Mouse (Mus musculus): ENCODE measurements around the gene Gm20708.
A peak's percentile ranks its signal among the peaks of the same experiment; 100 is the strongest.
"Not testable (repeated sequence)": the region's sequence is repeated elsewhere in the genome, so short reads cannot be mapped to it uniquely, and the experiment has no call there.

The Gm20708 gene

GRCm38 (mm10) chr11:117833509-117833908 lies 24.0 kb downstream of the Gm20708 start:
- DNase-seq (ENCODE audit: low spot score) = not testable (repeated sequence)

GRCm38 (mm10) chr11:117834086-117834485 lies 24.6 kb downstream of the Gm20708 start:
- no peak for DNase-seq (ENCODE audit: low spot score)

GRCm38 (mm10) chr11:117836306-117836705 lies 26.8 kb downstream of the Gm20708 start:
- peak; percentile 58 for DNase-seq (ENCODE audit: low spot score)

- DNase-seq (ENCODE audit: low spot score) = peak; percentile 65
Observed at GRCm38 (mm10) chr11:117838572-117838971, 29.1 kb downstream of the Gm20708 start.

- no peak for DNase-seq (ENCODE audit: low spot score)
Observed at GRCm38 (mm10) chr11:117839021-117839420, 29.6 kb downstream of the Gm20708 start.

GRCm38 (mm10) chr11:117840910-117841309 lies 31.4 kb downstream of the Gm20708 start:
- DNase-seq (ENCODE audit: low spot score) = no peak

- DNase-seq (ENCODE audit: low spot score) = no peak
Observed at GRCm38 (mm10) chr11:117843434-117843833, 34.0 kb downstream of the Gm20708 start.

- DNase-seq (ENCODE audit: low spot score) = no peak
Observed at GRCm38 (mm10) chr11:117844997-117845396, 35.5 kb downstream of the Gm20708 start.

GRCm38 (mm10) chr11:117845651-117846050 lies 36.2 kb downstream of the Gm20708 start:
- no peak for DNase-seq (ENCODE audit: low spot score)

GRCm38 (mm10) chr11:117846640-117847039 lies 37.2 kb downstream of the Gm20708 start:
- DNase-seq (ENCODE audit: low spot score) = no peak

- DNase-seq (ENCODE audit: low spot score) = no peak
Observed at GRCm38 (mm10) chr11:117847593-117848215, 38.2 kb downstream of the Gm20708 start.

GRCm38 (mm10) chr11:117848271-117848984 lies 39.0 kb downstream of the Gm20708 start:
- no peak for DNase-seq (ENCODE audit: low spot score)

- DNase-seq (ENCODE audit: low spot score) = peak; percentile 98
Observed at GRCm38 (mm10) chr11:117848985-117849671, 39.7 kb downstream of the Gm20708 start, which contains the start of gene Birc5. Gene Birc5, plus strand, starts transcription at chr11:117849251.

GRCm38 (mm10) chr11:117852875-117853274 lies 43.4 kb downstream of the Gm20708 start:
- no peak for DNase-seq (ENCODE audit: low spot score)

- no peak for DNase-seq (ENCODE audit: low spot score)
Observed at GRCm38 (mm10) chr11:117854241-117854640, 44.8 kb downstream of the Gm20708 start.

GRCm38 (mm10) chr11:117855360-117855759 lies 45.9 kb downstream of the Gm20708 start:
- DNase-seq (ENCODE audit: low spot score) = no peak

- DNase-seq (ENCODE audit: low spot score) = no peak
Observed at GRCm38 (mm10) chr11:117855975-117856374, 46.5 kb downstream of the Gm20708 start.

GRCm38 (mm10) chr11:117857462-117857861 lies 48.0 kb downstream of the Gm20708 start:
- no peak for DNase-seq (ENCODE audit: low spot score)

GRCm38 (mm10) chr11:117858392-117858791 lies 48.9 kb downstream of the Gm20708 start:
- no peak for DNase-seq (ENCODE audit: low spot score)

GRCm38 (mm10) chr11:117860601-117861000 lies 51.1 kb downstream of the Gm20708 start, which contains the start of gene Tmem235:
Gene Tmem235, plus strand, starts transcription at chr11:117860752.
- DNase-seq (ENCODE audit: low spot score) = no peak

- DNase-seq (ENCODE audit: low spot score) = no peak
Observed at GRCm38 (mm10) chr11:117863174-117863856, 53.8 kb downstream of the Gm20708 start.

- DNase-seq (ENCODE audit: low spot score) = no peak
Observed at GRCm38 (mm10) chr11:117864805-117865204, 55.3 kb downstream of the Gm20708 start.
